Mouse (Mus musculus): Measurements from ENCODE around the gene Fam19a5. TPM values are rescaled to one million over a fixed set of nuclear protein-coding genes. Genes with fewer than 3 reads are reported as not detected.

Fam19a5 gene
- polyA plus RNA-seq (2014; fragmentation: Nextera tagmentation; extraction: Ambion mirVana): 3.6 and 3.7 TPM in 2 replicates

DNA sequence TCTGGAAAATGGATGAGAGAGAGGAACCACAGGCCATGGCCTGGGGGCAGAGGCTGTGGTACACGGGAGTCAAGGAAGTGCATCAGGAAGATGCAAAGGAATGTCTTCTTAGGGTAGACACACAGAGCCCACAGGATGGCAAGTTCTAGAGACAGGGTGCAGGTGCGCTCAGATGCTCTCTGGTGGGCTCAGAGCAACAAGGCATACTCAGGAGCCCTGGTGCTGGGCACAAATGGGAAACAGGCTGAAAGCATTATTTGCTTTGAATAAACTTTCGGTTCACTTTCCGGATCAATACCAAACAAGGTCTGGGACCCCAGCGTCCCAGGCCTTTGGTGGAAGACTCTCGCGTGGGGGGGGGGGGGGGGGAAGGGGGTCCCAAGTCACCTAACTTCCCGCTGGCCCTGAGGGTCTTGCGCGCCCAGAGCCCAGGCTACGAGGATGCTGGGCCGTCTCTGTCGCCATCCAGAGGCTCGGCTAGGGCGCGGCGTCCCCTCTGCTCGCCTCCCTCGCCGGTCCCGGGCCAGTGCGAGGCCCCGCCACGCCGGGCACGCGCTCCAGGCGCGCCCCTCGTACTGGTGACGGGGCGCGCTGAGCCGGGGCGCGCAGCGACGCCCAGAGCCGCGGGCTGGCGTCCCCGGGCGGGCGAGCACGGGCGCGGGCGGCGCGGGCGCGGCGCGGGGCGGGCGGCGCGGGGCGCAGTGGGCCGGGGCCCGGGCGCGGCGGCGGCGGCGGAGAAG, at the start of gene Fam19a5:
Gene Fam19a5, plus strand, starts transcription at position 701 of the 740 bp plus-strand sequence.
- Histone ChIP-seq H3K27ac (ENCODE audit: low read length) (no peak within 1 kb of the TSS), H3K4me3 (ENCODE audit: low read depth, low read length) (peak within 1 kb of the TSS; percentile 43), H3K36me3 (ENCODE audit: control insufficient read depth, insufficient read depth, low read length) (no peaks in the 10 kb centered on the region), H3K9me3 (ENCODE audit: control insufficient read depth, low read depth, low read length) (no peaks in the 10 kb centered on the region), H3K27me3 (ENCODE audit: control insufficient read depth, insufficient read depth, low read length) (peaks cover 33% of the 10 kb centered on the region), H3K9ac (replicated peaks; ENCODE audit: low read depth, low read length) (peak within 1 kb of the TSS; percentile 26), H3K4me1 (ENCODE audit: control insufficient read depth, insufficient read depth, low read length) (no peaks in the 10 kb centered on the region), H3K4me2 (replicated peaks; ENCODE audit: low read depth, low read length) (peak within 1 kb of the TSS; percentile 93)
- no peak for ATAC-seq (ENCODE audit: insufficient number of reproducible peaks, insufficient read depth, low FRiP score, low read depth)
- under 1% methylated on average over 35 of the region's 67 CpGs for WGBS

DNA sequence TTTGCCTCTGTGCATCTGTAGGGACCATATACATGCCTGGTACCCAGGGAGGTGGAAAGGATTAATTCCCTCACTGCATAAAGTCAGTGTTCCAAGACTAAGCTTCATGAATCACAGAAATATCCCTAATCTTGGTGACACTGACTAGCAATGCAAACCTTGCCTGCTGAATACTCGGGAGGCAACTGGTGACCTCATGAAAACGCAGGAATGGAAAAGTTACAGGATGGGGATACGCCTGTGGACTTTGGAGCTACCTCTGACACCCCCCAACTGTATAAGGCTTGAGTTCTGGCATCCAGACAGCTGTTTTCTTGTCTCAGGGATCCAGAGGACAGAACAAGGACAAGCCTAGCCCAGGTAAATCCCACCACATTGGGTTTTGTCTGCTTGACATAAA, 42.4 kb upstream of the Fam19a5 start:
- no peak overlapping the region for H3K4me3 ChIP-seq (ENCODE audit: low read depth, low read length)
- WGBS: 73% methylated on average over 3 of the region's 3 CpGs
- H3K27me3 ChIP-seq (ENCODE audit: control insufficient read depth, insufficient read depth, low read length): no peaks in the 10 kb centered on the region
- H3K27ac ChIP-seq (ENCODE audit: low read length): no peak overlapping the region
- H3K9me3 ChIP-seq (ENCODE audit: control insufficient read depth, low read depth, low read length): no peaks in the 10 kb centered on the region
- no peak overlapping the region for H3K9ac ChIP-seq (replicated peaks; ENCODE audit: low read depth, low read length)
- ATAC-seq (ENCODE audit: insufficient number of reproducible peaks, insufficient read depth, low FRiP score, low read depth): no peak
- H3K4me2 ChIP-seq (replicated peaks; ENCODE audit: low read depth, low read length): no peak overlapping the region
- H3K36me3 ChIP-seq (ENCODE audit: control insufficient read depth, insufficient read depth, low read length): no peaks in the 10 kb centered on the region
- no peaks in the 10 kb centered on the region for H3K4me1 ChIP-seq (ENCODE audit: control insufficient read depth, insufficient read depth, low read length)

DNA sequence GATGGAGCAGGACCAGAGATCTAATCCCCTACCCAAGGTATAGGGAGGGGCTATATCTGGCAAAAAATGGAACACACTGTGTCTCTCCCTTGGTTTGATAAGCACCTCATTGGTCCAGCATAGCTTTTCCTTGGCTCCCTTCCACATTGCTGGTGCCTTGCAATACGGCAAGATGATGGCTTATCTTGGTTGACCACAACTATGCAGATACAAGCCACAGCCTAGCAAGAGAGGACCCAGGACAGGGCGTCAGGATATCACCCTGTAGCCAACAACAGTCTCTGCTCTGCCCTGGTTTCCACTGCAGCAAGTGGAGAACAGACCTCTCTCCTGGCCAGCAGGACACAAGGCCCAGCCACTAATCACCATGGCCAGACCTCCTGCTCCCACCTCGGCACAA, 36.8 kb upstream of the Fam19a5 start:
- no peak overlapping the region for H3K4me3 ChIP-seq (ENCODE audit: low read depth, low read length)
- no peak overlapping the region for H3K9ac ChIP-seq (replicated peaks; ENCODE audit: low read depth, low read length)
- H3K4me1 ChIP-seq (ENCODE audit: control insufficient read depth, insufficient read depth, low read length): no peaks in the 10 kb centered on the region
- ATAC-seq (ENCODE audit: insufficient number of reproducible peaks, insufficient read depth, low FRiP score, low read depth): no peak
- H3K4me2 ChIP-seq (replicated peaks; ENCODE audit: low read depth, low read length): no peak overlapping the region
- WGBS: 77% methylated on average over 3 of the region's 3 CpGs
- H3K27ac ChIP-seq (ENCODE audit: low read length): no peak overlapping the region
- H3K36me3 ChIP-seq (ENCODE audit: control insufficient read depth, insufficient read depth, low read length): no peaks in the 10 kb centered on the region
- no peaks in the 10 kb centered on the region for H3K9me3 ChIP-seq (ENCODE audit: control insufficient read depth, low read depth, low read length)
- no peaks in the 10 kb centered on the region for H3K27me3 ChIP-seq (ENCODE audit: control insufficient read depth, insufficient read depth, low read length)

DNA sequence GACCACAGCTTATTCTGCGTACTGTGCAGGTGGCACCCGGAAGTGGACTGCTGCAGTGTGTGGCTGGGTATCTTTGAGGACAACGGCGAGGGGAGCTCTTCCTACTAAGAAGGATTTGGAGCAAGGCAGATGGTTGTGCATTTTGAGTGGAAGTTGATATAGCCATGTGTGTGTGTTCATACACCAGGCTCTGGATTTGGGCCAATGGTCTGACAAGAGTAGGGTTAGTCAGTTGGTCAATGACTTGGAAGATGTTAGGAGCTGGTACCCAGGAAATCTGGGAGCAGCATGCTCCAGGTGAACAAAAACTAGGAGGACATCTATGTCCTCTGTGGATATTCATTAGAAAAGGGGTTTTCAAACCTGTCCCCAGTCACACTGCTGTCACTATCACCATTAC, 33.2 kb upstream of the Fam19a5 start:
- no peaks in the 10 kb centered on the region for H3K9me3 ChIP-seq (ENCODE audit: control insufficient read depth, low read depth, low read length)
- no peak overlapping the region for H3K4me3 ChIP-seq (ENCODE audit: low read depth, low read length)
- no peaks in the 10 kb centered on the region for H3K27me3 ChIP-seq (ENCODE audit: control insufficient read depth, insufficient read depth, low read length)
- H3K9ac ChIP-seq (replicated peaks; ENCODE audit: low read depth, low read length): no peak overlapping the region
- no peaks in the 10 kb centered on the region for H3K4me1 ChIP-seq (ENCODE audit: control insufficient read depth, insufficient read depth, low read length)
- H3K4me2 ChIP-seq (replicated peaks; ENCODE audit: low read depth, low read length): no peak overlapping the region
- 86% methylated on average over 4 of the region's 4 CpGs for WGBS
- H3K27ac ChIP-seq (ENCODE audit: low read length): no peak overlapping the region
- H3K36me3 ChIP-seq (ENCODE audit: control insufficient read depth, insufficient read depth, low read length): no peaks in the 10 kb centered on the region
- no peak for ATAC-seq (ENCODE audit: insufficient number of reproducible peaks, insufficient read depth, low FRiP score, low read depth)

DNA sequence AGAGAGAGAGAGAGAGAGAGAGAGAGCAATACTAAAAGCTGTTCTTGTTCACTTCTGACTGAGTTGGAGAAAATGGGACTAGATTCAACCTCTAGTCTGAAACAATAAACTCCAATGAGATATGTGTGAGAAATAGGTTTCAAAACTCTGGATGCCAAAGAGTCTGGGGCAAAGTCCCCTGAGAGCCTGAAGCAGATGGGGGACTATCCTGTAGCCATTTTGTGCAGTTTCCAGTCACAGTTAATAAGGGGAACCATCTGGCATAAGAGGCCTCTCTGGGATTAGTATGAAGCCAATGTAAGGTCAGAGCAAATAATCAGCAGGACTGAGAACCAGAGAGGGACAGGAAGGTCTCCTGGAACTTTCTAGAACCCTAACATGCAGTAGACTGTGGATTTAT, 25.9 kb upstream of the Fam19a5 start:
- ATAC-seq (ENCODE audit: insufficient number of reproducible peaks, insufficient read depth, low FRiP score, low read depth): no peak
- H3K9me3 ChIP-seq (ENCODE audit: control insufficient read depth, low read depth, low read length): no peaks in the 10 kb centered on the region
- no peaks in the 10 kb centered on the region for H3K27me3 ChIP-seq (ENCODE audit: control insufficient read depth, insufficient read depth, low read length)
- no peak overlapping the region for H3K9ac ChIP-seq (replicated peaks; ENCODE audit: low read depth, low read length)
- no peaks in the 10 kb centered on the region for H3K4me1 ChIP-seq (ENCODE audit: control insufficient read depth, insufficient read depth, low read length)
- no peak overlapping the region for H3K4me3 ChIP-seq (ENCODE audit: low read depth, low read length)
- H3K36me3 ChIP-seq (ENCODE audit: control insufficient read depth, insufficient read depth, low read length): no peaks in the 10 kb centered on the region
- H3K27ac ChIP-seq (ENCODE audit: low read length): no peak overlapping the region
- H3K4me2 ChIP-seq (replicated peaks; ENCODE audit: low read depth, low read length): no peak overlapping the region

DNA sequence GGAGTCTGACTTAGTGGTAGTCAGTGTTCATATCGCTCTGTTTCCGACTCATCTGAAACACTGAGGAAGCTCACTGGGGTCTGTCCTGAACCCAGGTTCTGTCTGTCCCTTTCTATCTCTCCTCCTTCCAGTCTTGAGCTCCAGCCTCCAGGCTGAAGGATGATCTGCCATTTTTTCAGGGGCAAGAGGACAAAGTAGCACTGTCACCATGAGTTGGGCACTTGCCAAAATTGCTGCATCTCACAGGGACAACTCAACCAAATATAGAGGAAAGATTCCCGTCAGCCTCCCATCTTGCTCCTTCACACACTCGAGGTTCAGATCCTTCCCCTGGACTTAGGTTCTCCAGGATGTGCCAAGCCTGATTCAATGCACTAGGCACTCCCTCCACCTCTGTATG, 14.8 kb upstream of the Fam19a5 start:
- ATAC-seq (ENCODE audit: insufficient number of reproducible peaks, insufficient read depth, low FRiP score, low read depth): no peak
- no peaks in the 10 kb centered on the region for H3K4me1 ChIP-seq (ENCODE audit: control insufficient read depth, insufficient read depth, low read length)
- WGBS: 86% methylated on average over 4 of the region's 4 CpGs
- H3K9ac ChIP-seq (replicated peaks; ENCODE audit: low read depth, low read length): no peak overlapping the region
- no peak overlapping the region for H3K4me2 ChIP-seq (replicated peaks; ENCODE audit: low read depth, low read length)
- no peaks in the 10 kb centered on the region for H3K9me3 ChIP-seq (ENCODE audit: control insufficient read depth, low read depth, low read length)
- H3K36me3 ChIP-seq (ENCODE audit: control insufficient read depth, insufficient read depth, low read length): no peaks in the 10 kb centered on the region
- no peaks in the 10 kb centered on the region for H3K27me3 ChIP-seq (ENCODE audit: control insufficient read depth, insufficient read depth, low read length)
- H3K27ac ChIP-seq (ENCODE audit: low read length): no peak overlapping the region
- no peak overlapping the region for H3K4me3 ChIP-seq (ENCODE audit: low read depth, low read length)

DNA sequence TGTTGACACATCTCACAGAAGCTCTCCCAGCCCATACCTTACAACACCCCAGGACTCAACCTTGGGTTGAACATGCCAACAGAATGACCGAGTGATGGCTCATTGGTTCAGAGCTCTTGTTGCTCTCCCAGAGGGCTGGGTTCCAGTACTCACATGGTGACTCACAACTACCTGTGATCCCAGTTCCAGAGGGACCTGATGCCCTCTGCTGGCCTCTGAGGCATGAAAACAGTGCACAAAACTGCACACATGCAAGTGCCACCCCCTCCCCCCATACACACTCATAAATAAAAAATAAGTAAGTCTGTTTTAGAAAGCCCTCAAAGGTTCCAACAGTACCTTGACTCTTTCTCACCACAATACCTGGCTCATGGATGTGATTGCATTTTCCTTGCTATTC, 2.4 kb upstream of the Fam19a5 start:
- ATAC-seq (ENCODE audit: insufficient number of reproducible peaks, insufficient read depth, low FRiP score, low read depth): no peak
- Histone ChIP-seq H3K36me3 (ENCODE audit: control insufficient read depth, insufficient read depth, low read length) (no peaks in the 10 kb centered on the region), H3K9ac (replicated peaks; ENCODE audit: low read depth, low read length) (no peak overlapping the region), H3K27ac (ENCODE audit: low read length) (no peak overlapping the region), H3K27me3 (ENCODE audit: control insufficient read depth, insufficient read depth, low read length) (peaks cover 33% of the 10 kb centered on the region), H3K4me3 (ENCODE audit: low read depth, low read length) (no peak overlapping the region), H3K9me3 (ENCODE audit: control insufficient read depth, low read depth, low read length) (no peaks in the 10 kb centered on the region), H3K4me2 (replicated peaks; ENCODE audit: low read depth, low read length) (no peak overlapping the region), H3K4me1 (ENCODE audit: control insufficient read depth, insufficient read depth, low read length) (no peaks in the 10 kb centered on the region)
- WGBS: 47% methylated on average over 1 of the region's 1 CpGs

DNA sequence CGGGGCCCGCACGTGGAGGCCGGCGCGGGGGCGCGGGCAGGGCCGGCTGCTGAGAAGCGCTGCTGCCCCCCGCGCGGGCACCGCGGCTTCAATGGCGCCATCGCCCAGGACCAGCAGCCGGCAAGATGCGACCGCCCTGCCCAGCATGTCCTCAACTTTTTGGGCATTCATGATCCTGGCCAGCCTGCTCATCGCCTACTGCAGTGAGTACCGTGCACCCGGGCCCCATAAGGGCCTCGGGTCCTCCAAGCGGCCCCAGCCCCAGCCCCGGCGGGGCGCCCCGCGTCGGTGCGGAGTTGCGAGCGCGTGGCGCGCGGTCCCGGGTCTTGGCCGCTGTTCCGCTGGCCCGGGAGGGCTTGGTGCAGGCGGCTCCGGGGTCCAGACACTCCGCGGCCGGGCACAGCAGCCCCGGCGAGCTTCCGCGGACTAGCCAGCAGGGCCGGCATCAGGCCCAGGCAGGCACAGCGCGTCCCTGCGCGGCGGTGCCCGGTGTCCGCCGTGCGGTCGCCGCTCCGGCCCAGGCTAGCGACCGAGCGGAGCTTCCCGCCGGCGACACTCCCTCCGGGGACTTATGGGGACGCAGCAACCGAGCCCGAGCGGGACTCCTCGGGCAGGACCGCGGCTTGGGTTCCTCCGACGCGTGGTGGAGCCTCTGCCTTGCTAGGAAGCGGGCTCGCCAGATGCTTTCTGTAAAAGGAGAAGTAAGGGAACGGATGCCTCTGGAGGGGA, 466 bp downstream of the Fam19a5 start:
- no peak overlapping the region for H3K27ac ChIP-seq (ENCODE audit: low read length)
- peak; percentile 69; the same call in 1 of the 2 replicates for ATAC-seq (ENCODE audit: insufficient number of reproducible peaks, insufficient read depth, low FRiP score, low read depth)
- WGBS: under 1% methylated on average over 53 of the region's 84 CpGs
- no peaks in the 10 kb centered on the region for H3K36me3 ChIP-seq (ENCODE audit: control insufficient read depth, insufficient read depth, low read length)
- peak overlapping the region; percentile 43 for H3K4me3 ChIP-seq (ENCODE audit: low read depth, low read length)
- H3K27me3 ChIP-seq (ENCODE audit: control insufficient read depth, insufficient read depth, low read length): peaks cover 33% of the 10 kb centered on the region
- H3K4me1 ChIP-seq (ENCODE audit: control insufficient read depth, insufficient read depth, low read length): no peaks in the 10 kb centered on the region
- peak overlapping the region; percentile 93 for H3K4me2 ChIP-seq (replicated peaks; ENCODE audit: low read depth, low read length)
- peak overlapping the region; percentile 26 for H3K9ac ChIP-seq (replicated peaks; ENCODE audit: low read depth, low read length)
- no peaks in the 10 kb centered on the region for H3K9me3 ChIP-seq (ENCODE audit: control insufficient read depth, low read depth, low read length)
